Mouse (Mus musculus): ENCODE results near the gene Efna1.

Gene Efna1

GRCm38 (mm10) chr3:89279153-89279890, 1.6 kb downstream of the Efna1 start:
- in situ Hi-C loops (cut with MboI, MseI): no loop called here

GRCm38 (mm10) chr3:89278643-89279042, 2.3 kb downstream of the Efna1 start:
- in situ Hi-C loops (cut with MboI, MseI): no loop called here

DNA sequence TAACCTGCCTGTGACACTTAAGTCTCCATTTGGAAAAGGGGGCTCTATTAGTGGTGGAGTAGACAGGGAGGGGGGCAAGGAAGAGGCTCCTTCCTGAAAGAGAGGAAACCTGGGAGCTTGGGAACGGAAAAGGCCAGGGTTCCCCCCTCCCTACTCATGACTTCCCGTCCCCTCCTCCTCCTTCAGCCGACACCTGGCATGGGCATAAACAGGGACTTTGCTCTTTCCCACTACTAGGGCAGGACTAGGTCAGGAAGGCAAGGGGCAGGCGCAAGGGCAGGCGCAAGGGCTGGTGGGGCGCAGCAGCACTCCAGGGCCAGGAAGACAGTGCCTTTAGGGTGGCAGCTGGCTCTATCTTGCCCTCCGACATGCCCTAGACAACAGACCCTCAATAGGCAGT, 2.8 kb downstream of the Efna1 start:
- in situ Hi-C loops (cut with MboI, MseI): no loop called here

GRCm38 (mm10) chr3:89277281-89278021, 3.5 kb downstream of the Efna1 start:
- in situ Hi-C loops (cut with MboI, MseI): no loop called here

DNA sequence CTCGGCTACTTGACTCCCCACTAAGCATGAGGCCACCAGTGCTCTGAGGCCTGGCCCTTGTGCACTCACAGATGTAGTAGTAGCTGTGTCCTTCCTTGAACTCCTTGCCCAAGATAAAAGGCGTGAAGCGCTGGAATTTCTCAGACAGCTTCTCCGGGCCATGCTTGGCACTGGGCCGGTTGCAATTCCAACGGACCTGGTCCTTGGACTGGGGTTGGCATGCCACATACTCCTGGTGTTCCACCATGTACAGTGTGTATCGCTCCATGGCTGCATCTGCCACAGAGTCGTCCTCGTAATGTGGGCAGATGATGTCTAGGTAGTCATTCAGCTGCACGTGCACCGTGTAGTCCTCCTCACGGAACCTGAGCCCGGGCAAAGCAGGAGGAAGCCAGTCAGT, 4.9 kb downstream of the Efna1 start:
- in situ Hi-C loops (cut with MboI, MseI): no loop called here

DNA sequence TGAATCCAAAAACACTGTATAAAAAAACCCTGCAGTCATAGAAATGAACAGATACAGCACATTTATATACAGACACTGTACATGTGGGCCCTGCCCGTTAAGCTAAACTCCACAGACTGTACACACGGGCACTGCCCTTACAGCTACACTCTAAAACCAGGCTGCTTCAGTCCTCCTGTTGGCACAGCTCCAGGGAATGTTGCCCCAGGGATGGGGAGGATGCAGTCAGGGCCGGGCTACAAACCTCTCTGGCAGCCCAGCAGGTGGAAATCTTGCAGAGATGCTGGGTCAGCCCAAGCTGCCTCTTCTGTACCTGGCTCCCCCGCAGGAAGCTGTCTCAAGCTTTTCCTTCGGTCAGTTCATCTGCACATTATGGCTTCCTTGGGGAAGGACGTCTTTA, 9.2 kb downstream of the Efna1 start:
- in situ Hi-C loops (cut with MboI, MseI): no loop called here

DNA sequence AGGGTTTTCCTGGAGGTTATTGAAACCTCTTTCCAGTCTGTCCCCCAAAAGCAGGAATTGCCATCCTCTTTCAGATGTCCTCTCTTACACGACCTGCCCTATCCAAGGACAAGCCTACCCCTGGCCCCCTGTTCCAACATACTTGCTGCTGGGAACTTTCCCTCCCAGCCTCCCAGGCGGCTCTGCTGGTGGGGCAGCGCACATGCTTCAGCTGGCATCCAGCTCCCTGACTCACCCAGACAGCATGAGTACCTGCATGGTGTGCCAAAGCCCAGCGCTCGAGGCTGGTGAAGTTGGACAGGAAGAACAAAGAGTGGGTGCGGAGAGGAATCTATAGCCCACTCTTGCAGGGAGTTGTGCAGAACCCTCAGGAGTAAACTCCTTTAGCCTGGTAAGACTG, 10.1 kb downstream of the Efna1 start:
- in situ Hi-C loops (cut with MboI, MseI): no loop called here

GRCm38 (mm10) chr3:89270051-89270755, 10.7 kb downstream of the Efna1 start, which contains the start of gene Slc50a1:
Gene Slc50a1 (minus strand): TSS chr3:89270570.
- in situ Hi-C loops (cut with MboI, MseI): no loop called here

DNA sequence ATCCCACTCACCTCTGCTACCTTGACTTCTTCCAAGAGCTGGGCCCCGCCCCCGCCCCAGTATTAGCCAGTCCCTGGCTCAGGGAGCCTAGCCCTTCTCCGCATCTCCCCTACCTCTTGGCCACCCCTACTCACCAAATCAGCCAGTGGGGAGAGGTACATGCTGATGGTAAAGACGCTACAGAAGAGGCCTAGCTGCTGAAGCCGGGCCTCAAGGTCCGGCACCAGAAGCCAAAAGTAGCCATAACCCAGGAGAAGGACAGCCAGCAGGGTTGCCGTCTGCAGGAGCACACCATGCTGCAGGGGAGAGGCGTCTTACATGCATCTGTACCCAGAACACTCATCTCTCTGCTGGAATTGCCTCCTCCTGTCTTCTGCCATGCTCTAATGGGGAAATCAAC, 12.0 kb downstream of the Efna1 start:
- in situ Hi-C loops (cut with MboI, MseI): no loop called here

- in situ Hi-C loops (cut with MboI, MseI): no loop called here
Measured at GRCm38 (mm10) chr3:89266439-89266893, 14.5 kb downstream of the Efna1 start.

DNA sequence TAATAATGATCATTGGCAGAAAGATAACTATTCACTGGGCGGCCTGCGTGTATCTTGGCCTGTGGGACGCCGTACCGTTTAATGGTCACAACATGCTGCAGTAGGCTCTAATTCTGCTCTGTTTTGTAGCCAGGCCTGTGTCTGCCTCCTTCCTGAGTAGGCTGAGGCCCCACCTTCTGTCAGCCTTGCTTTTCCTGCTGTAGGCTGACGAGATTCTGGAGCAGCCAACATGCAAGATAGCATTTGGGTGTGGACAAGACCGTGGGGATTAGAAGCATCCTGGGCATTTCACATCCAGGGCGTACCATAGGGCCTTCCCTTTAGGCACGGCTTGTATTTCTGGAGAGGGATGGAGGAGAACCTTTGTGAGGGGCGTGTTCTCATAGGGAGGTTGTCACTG, 18.5 kb downstream of the Efna1 start:
- in situ Hi-C loops (cut with MboI, MseI): no loop called here

- in situ Hi-C loops (cut with MboI, MseI): no loop called here
Measured at GRCm38 (mm10) chr3:89260211-89260610, 20.7 kb downstream of the Efna1 start.

- in situ Hi-C loops (cut with MboI, MseI): no loop called here
Measured at GRCm38 (mm10) chr3:89259076-89259475, 21.9 kb downstream of the Efna1 start, which contains the start of gene Dpm3. Gene Dpm3 (plus strand): TSS chr3:89259358.

DNA sequence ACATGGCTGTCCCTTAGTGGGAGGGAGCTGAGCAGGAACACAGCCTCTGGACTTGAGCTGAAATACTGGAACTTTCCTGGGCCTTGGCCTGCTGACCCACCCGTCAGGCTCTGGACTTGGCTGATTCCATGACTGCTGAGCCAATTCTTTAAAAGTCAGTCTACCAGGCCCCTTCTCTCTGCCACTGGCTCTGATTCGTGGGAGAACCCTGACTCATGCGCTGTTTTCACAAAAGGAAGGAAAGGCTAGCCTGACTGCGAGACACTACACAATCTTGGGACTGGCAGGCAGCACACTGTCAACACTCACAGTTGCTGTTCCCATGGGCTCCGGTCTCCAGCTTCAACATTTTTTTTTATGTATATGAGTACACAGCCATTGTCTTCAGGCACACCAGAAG, 24.8 kb downstream of the Efna1 start:
- in situ Hi-C loops (cut with MboI, MseI): no loop called here

GRCm38 (mm10) chr3:89254994-89255393, 25.9 kb downstream of the Efna1 start:
- in situ Hi-C loops (cut with MboI, MseI): no loop called here

DNA sequence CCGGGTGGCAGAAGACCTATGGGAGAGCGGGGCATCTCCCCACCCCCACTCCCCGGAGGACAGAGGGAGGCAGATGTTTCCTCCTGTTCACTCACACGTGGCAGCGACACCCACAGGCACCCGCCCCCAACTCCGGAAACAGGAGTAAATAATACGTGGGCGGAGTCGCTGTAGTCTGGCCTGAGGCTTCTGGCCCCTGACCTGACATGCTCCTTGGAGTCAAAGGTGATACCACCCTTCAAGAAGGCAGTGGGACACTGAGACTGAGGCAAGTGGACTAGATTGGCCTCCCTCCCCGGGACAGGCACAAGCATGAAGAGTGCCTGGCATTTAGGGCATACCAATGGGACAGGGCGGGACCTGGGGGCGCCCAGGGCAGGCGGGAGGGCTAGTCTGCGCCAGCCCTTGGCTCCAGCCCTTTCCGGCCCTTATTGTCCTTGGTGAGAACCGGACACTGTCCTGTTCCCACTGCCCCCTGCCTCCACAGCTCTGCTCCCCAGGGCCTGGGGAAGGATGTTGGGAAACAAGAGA, 29.5 kb downstream of the Efna1 start:
- in situ Hi-C loops (cut with MboI, MseI): no loop called here

DNA sequence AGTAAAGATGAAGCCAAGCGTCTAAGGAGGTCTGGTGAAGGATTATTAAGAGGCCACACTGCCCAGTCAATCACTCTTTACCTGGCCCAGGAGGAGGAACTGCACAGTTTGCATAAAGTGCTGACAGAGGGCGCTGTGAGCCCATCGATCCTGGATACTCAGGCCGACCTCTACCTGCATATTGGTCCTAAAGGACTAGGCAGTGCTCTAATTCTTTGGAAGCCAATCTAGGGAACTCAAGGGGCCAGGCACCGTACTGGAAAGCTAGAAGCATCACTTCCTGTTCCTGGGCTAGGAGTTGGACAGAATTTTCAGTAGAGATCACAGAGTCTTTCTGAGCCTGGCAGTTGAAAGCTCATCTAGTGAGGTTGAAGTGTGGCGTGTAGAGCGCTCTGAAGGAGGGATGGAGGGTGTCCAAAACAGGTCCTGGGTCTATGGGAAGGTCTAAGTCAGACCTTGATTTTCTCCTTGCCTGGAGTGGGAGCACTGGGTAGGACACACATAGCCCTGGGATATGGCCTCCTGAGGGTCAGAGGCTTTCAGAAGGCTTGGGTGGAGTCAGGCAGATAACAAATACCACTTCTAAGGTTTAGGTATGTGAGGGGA, 30.4 kb downstream of the Efna1 start:
- in situ Hi-C loops (cut with MboI, MseI): no loop called here

- in situ Hi-C loops (cut with MboI, MseI): loop anchor here (5.0 kb wide), 1 partner anchor 35 kb away; the partner anchor contains the start of gene Efna1
Measured at GRCm38 (mm10) chr3:89247466-89247865, 33.5 kb downstream of the Efna1 start.

- in situ Hi-C loops (cut with MboI, MseI): loop anchor here (5.0 kb wide), 1 partner anchor 36 kb away; the partner anchor contains the start of gene Efna1
Measured at GRCm38 (mm10) chr3:89246261-89247100, 34.5 kb downstream of the Efna1 start, which contains the start of gene Trim46. Gene Trim46 (minus strand): TSS chr3:89246309.

- in situ Hi-C loops (cut with MboI, MseI): loop anchor here (5.0 kb wide), 1 partner anchor 37 kb away; the partner anchor contains the start of gene Efna1
Measured at GRCm38 (mm10) chr3:89245688-89246171, 35.2 kb downstream of the Efna1 start, which contains the start of gene Krtcap2. Gene Krtcap2 (plus strand): TSS chr3:89245966.
